Mouse (Mus musculus): ENCODE results near the gene Zcchc2. TPM values are rescaled to one million over a fixed set of nuclear protein-coding genes. Genes with fewer than 3 reads are reported as not detected.

Gene Zcchc2
- polyA plus RNA-seq, 1 experiment from 2014 or later: 1.2 TPM

DNA sequence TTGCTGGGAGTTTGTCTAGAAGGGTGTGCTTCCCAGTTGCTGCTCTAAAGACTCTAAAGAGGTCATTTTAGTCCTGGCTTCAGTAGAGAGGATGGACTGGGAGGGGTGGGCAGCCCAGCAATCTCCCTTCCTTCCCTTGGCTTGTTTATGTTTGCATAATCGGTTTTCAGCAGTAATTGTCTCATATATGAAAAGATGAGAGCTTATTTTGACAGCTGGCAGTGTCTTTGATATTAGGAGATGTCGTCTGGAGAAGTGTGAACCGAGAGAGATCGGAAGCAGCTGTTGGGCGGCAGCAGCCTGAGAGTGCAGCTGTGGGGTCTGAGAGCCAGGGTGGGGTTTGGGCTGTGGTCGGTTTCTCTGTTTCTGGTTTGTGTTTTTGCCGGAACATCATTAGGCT, 75.5 kb downstream of the Zcchc2 start:
- Histone ChIP-seq H3K27me3 (no peaks in the 10 kb centered on the region), H3K9ac (no peak overlapping the region), H3K27ac (no peak overlapping the region), H3K4me1 (replicated peaks) (no peaks in the 10 kb centered on the region), H3K36me3 (no peaks in the 10 kb centered on the region), H3K4me3 (replicated peaks) (no peak overlapping the region), H3K9me3 (replicated peaks) (no peaks in the 10 kb centered on the region), H3K4me2 (no peak overlapping the region)
- WGBS (ENCODE audit: insufficient replicate concordance): 29% methylated on average over 7 of the region's 7 CpGs
- ATAC-seq (ENCODE audit: low read depth): no peak
- DNase-seq: no peak

DNA sequence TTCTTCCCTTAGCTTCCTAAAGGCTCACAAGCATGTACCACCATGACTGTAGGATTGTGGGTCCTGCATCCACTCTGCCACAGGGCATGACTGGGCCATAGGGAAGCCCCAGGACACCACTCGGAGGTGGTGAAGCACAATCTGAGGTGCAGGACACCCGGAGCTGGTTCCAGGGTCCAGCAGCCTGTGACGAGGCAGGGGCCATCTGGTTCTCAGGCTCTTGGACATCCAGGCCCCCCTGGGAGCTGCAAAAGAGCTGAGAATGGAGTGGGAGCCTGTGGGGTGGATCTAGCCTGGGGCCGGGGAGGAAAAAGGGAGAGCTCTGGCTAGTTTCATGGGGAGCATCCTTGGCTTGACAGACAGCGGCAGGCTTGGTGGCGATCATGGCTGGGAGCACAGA, 77.1 kb downstream of the Zcchc2 start:
- H3K4me2 ChIP-seq: no peak overlapping the region
- H3K4me1 ChIP-seq (replicated peaks): no peaks in the 10 kb centered on the region
- H3K9me3 ChIP-seq (replicated peaks): no peaks in the 10 kb centered on the region
- DNase-seq (no peak), ATAC-seq (ENCODE audit: low read depth) (no peak)
- no peak overlapping the region for H3K27ac ChIP-seq
- H3K4me3 ChIP-seq (replicated peaks): no peak overlapping the region
- H3K36me3 ChIP-seq: no peaks in the 10 kb centered on the region
- H3K9ac ChIP-seq: no peak overlapping the region
- peaks cover 7% of the 10 kb centered on the region; the same call in 1 of the 2 replicates for H3K27me3 ChIP-seq
- WGBS (ENCODE audit: insufficient replicate concordance): 67% methylated on average over 6 of the region's 6 CpGs

DNA sequence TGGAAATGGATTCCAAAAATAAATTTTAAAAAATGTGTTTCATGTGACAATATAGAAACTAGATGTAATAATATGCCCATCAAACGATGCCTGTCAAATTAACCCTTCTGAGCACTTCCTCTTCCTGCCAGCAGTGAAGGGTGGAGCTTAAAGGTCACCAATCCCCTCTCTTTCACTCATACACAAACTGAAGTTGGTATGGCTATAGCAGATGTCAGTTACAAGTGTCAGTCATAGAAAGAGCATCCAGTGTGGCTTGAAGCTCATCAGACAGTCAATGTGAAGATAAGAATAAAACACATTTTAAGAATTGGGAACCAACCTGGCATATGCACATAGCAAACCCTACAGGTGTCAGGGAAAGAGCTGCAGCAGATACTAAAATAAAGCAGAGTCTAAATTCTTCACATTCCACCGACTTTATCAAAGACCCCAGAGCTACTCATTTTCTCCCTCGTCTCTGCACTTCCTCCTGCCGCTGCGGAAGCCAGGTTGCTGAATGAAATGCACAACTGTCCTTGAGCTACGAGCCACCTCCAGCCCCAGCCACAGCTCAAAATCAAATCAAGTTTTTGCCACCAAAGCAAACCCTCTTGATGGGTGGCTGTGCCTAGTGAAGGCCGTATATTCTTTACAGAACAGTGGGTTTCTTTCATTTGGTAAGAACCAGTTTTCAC, 79.8 kb downstream of the Zcchc2 start:
- Histone ChIP-seq H3K36me3 (no peaks in the 10 kb centered on the region), H3K27me3 (peaks cover 7% of the 10 kb centered on the region; the same call in 1 of the 2 replicates), H3K27ac (no peak overlapping the region), H3K4me1 (replicated peaks) (no peaks in the 10 kb centered on the region), H3K4me3 (replicated peaks) (no peak overlapping the region), H3K9ac (no peak overlapping the region), H3K9me3 (replicated peaks) (no peaks in the 10 kb centered on the region), H3K4me2 (no peak overlapping the region)
- DNase-seq (no peak), ATAC-seq (ENCODE audit: low read depth) (no peak)
- WGBS (ENCODE audit: insufficient replicate concordance): 40% methylated on average over 7 of the region's 7 CpGs

DNA sequence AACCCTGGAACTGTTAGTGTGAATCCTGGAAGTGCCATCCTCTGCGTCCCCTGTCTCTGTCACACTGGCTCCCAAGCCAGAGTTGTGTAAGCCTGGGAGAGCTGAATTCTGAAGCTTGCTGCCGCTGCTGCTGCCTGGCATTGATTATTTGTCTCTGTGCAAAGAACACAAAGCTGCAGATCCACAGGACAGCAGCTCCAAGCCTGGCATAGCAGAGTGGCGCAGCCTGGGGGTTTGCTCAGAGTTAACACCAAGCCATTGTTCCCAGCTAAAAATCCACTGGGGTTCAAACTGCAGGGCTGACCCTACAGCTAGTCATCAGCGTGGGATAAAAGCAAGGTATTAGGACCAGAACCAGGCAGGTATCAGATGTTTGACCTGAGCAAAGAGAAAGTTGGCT, 80.6 kb downstream of the Zcchc2 start:
- DNase-seq (no peak), ATAC-seq (ENCODE audit: low read depth) (no peak)
- peaks cover 7% of the 10 kb centered on the region; the same call in 1 of the 2 replicates for H3K27me3 ChIP-seq
- WGBS (ENCODE audit: insufficient replicate concordance): 46% methylated on average over 4 of the region's 4 CpGs
- H3K4me1 ChIP-seq (replicated peaks): no peaks in the 10 kb centered on the region
- H3K9ac ChIP-seq: no peak overlapping the region
- no peaks in the 10 kb centered on the region for H3K36me3 ChIP-seq
- H3K27ac ChIP-seq: no peak overlapping the region
- H3K9me3 ChIP-seq (replicated peaks): no peaks in the 10 kb centered on the region
- no peak overlapping the region for H3K4me3 ChIP-seq (replicated peaks)
- H3K4me2 ChIP-seq: no peak overlapping the region

DNA sequence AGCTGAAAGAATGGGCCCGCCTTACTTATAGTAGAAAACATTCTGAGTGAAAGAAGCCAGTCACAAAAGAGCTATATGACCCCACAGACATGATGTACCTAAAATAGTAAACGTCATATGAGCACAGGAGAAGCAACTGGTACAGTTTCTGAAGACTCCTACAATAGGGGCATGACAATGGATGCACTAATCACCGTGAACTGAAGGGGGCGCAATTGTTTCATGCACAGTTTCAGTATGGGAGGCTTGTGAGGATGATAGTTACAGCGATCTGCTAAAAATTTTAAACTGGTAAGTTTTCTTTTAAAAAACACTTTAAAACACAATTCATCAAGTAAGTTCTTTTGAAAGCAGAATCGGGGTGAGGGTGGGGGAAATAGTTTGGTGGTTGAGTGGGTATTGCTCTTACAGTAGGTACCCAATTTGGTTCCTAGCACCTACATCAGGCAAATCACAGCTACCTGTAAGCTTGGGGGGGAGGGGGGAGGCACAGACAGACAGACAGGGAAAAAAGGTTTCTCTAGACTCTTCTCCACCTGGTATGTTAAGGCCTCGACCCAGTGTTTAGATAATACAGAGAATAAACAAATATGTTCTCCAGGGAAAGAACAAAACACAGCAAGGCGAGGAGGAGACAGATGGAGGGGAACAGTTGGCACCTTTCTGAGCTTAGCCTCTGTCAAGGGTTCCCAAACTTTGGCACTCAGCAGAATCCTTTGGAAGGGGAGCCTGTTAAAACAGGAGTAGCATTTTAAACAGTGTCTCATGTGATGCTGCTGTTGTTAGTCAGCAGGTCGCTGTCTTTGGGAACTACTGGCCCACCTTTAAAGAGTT, 81.2 kb downstream of the Zcchc2 start:
- H3K9me3 ChIP-seq (replicated peaks): no peaks in the 10 kb centered on the region
- DNase-seq (peak; percentile 9), ATAC-seq (ENCODE audit: low read depth) (no peak)
- H3K27me3 ChIP-seq: peaks cover 7% of the 10 kb centered on the region; the same call in 1 of the 2 replicates
- H3K27ac ChIP-seq: no peak overlapping the region
- H3K4me2 ChIP-seq: no peak overlapping the region
- 15% methylated on average over 9 of the region's 9 CpGs for WGBS (ENCODE audit: insufficient replicate concordance)
- no peak overlapping the region for H3K4me3 ChIP-seq (replicated peaks)
- no peak overlapping the region for H3K9ac ChIP-seq
- no peaks in the 10 kb centered on the region for H3K4me1 ChIP-seq (replicated peaks)
- no peaks in the 10 kb centered on the region for H3K36me3 ChIP-seq

DNA sequence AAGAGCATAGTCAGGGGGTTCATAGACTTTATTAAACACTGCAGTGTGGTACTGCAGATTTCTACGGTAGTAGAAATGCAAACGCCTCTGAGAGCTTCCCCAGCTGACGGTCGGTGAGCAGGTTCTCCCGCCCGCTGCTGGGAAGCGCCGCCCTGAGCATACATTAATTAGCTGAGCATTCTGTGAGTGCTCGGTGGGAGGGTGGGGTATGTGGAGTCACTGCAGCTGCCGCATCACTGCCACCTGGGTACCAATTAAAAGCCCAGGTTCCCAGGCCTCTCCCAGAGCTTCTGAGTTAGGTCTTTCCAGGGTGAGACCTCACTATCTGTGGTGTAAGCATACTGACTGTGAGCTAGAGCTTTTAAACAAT, 81.8 kb downstream of the Zcchc2 start:
- DNase-seq (no peak), ATAC-seq (ENCODE audit: low read depth) (no peak)
- H3K27ac ChIP-seq: no peak overlapping the region
- peaks cover 7% of the 10 kb centered on the region; the same call in 1 of the 2 replicates for H3K27me3 ChIP-seq
- no peak overlapping the region for H3K4me3 ChIP-seq (replicated peaks)
- no peak overlapping the region for H3K4me2 ChIP-seq
- WGBS (ENCODE audit: insufficient replicate concordance): 19% methylated on average over 10 of the region's 10 CpGs
- H3K9ac ChIP-seq: no peak overlapping the region
- no peaks in the 10 kb centered on the region for H3K36me3 ChIP-seq
- H3K4me1 ChIP-seq (replicated peaks): no peaks in the 10 kb centered on the region
- H3K9me3 ChIP-seq (replicated peaks): no peaks in the 10 kb centered on the region

DNA sequence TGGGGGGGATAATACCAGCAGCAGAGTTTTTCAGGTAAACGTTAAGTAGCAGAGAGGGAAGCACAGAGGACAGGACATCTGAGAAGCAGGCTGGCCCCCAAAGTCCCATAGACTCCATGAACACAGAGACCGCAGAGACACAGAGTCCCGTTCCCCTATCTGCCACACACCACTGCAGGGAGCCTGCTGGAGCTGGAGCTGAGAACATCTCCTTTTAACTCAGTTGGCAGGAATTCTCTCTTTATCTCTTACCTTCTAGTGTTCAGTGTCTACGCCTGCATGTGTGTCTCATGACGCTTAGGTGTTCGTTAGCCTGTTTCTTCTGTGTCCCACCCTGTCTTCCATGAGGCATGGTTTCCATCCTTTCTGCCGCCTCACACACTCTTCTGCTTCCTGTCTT, 83.0 kb downstream of the Zcchc2 start:
- no peak for DNase-seq
- no peak overlapping the region for H3K4me2 ChIP-seq
- H3K9me3 ChIP-seq (replicated peaks): no peaks in the 10 kb centered on the region
- H3K36me3 ChIP-seq: no peaks in the 10 kb centered on the region
- H3K27me3 ChIP-seq: peaks cover 7% of the 10 kb centered on the region; the same call in 1 of the 2 replicates
- no peak for ATAC-seq (ENCODE audit: low read depth)
- H3K9ac ChIP-seq: no peak overlapping the region
- H3K4me1 ChIP-seq (replicated peaks): no peaks in the 10 kb centered on the region
- no peak overlapping the region for H3K27ac ChIP-seq
- 62% methylated on average over 7 of the region's 7 CpGs for WGBS (ENCODE audit: insufficient replicate concordance)
- no peak overlapping the region for H3K4me3 ChIP-seq (replicated peaks)

DNA sequence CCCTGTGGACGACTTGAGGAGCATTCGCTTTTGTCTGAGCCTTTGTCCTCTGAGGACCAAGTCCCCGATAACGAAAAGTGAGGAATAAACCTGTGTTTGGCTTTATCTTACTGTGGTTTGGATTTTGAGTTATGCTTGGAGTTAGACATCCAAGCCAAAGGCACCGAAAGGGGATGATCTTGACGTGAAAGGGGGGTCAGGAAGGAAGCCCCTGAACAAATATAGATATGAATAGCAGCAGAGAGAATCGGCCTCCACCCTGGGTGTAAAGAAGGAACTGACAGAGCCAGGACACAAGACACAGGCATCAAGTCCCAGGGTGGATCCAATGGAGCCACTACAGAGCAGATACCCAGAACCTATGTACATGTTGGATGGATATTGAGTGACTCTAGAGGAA, 83.9 kb downstream of the Zcchc2 start:
- Histone ChIP-seq H3K9ac (no peak overlapping the region), H3K27me3 (peaks cover 7% of the 10 kb centered on the region; the same call in 1 of the 2 replicates), H3K4me1 (replicated peaks) (no peaks in the 10 kb centered on the region), H3K9me3 (replicated peaks) (no peaks in the 10 kb centered on the region), H3K4me3 (replicated peaks) (no peak overlapping the region), H3K36me3 (no peaks in the 10 kb centered on the region), H3K27ac (no peak overlapping the region), H3K4me2 (no peak overlapping the region)
- 37% methylated on average over 7 of the region's 7 CpGs for whole genome bisulfite sequencing (ENCODE audit: insufficient replicate concordance)
- no peak for ATAC-seq (ENCODE audit: low read depth)
- no peak for DNase-seq

DNA sequence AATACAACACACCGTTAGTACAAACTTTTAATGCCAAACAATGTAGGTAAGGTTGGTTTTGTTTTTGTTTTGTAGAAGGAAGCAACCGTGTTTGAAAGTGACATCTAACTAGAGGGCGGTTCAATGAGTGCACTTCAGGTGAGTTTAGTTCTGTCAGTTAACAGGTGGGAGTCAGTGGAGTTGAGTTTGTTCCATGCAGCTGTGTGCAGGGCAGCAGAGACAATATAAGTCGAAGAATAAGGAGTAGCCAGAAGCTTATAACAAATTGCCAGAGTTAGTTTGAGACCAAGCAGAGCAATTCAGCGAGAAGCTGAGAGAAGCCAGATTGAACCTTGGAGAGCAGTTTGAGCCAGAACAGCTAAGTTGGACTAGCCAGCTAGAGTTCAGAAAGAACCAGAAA, 84.5 kb downstream of the Zcchc2 start:
- H3K36me3 ChIP-seq: no peaks in the 10 kb centered on the region
- no peak for DNase-seq
- H3K4me2 ChIP-seq: no peak overlapping the region
- H3K9ac ChIP-seq: no peak overlapping the region
- H3K27ac ChIP-seq: no peak overlapping the region
- ATAC-seq (ENCODE audit: low read depth): no peak
- no peaks in the 10 kb centered on the region for H3K4me1 ChIP-seq (replicated peaks)
- H3K4me3 ChIP-seq (replicated peaks): no peak overlapping the region
- WGBS (ENCODE audit: insufficient replicate concordance): 65% methylated on average over 5 of the region's 5 CpGs
- H3K9me3 ChIP-seq (replicated peaks): no peaks in the 10 kb centered on the region
- peaks cover 7% of the 10 kb centered on the region; the same call in 1 of the 2 replicates for H3K27me3 ChIP-seq

DNA sequence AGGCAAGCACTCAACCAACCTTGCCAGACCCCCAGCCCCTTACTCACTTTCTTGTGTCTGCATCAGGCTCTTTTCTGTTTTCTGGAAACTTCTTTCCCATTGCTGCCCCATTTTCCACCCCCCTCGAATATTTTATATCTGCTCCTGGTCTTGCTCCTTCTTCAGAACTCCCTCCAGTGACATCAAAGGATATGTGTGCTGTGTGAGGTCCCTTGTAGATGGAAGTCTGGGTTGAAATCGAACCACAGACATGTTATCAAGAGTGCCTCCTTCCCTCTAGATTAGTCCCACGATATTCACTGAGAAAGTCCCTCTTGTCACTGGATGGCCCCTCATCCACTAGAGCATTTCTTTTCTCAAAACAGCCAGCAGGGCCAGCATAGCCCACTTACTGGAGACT, 86.4 kb downstream of the Zcchc2 start:
- no peaks in the 10 kb centered on the region for H3K9me3 ChIP-seq (replicated peaks)
- no peak overlapping the region for H3K4me2 ChIP-seq
- H3K27me3 ChIP-seq: peaks cover 6% of the 10 kb centered on the region; the same call in 1 of the 2 replicates
- H3K27ac ChIP-seq: no peak overlapping the region
- H3K36me3 ChIP-seq: no peaks in the 10 kb centered on the region
- no peak overlapping the region for H3K4me3 ChIP-seq (replicated peaks)
- 56% methylated on average over 3 of the region's 3 CpGs for WGBS (ENCODE audit: insufficient replicate concordance)
- DNase-seq (no peak), ATAC-seq (ENCODE audit: low read depth) (no peak)
- H3K9ac ChIP-seq: no peak overlapping the region
- H3K4me1 ChIP-seq (replicated peaks): no peaks in the 10 kb centered on the region

DNA sequence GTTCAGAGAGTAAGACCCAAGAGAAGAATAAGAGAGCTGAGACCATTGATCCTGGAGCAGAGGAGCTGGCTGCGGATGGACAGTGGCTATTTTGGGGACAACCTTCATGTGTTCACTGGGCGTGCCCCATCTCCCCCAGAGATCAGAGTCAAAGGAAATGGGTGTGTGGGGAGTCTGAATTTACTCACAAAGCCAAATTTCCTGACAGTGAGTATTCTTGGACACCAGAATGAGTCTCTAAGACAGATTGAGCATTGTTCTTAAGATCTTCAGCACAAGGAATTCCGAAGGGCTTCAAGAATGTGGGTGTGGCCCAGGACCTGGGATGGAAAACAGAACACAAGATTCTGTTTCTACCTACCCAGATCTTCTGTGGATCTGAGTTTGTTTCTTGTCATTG, 87.0 kb downstream of the Zcchc2 start:
- no peak overlapping the region for H3K4me2 ChIP-seq
- DNase-seq: no peak
- H3K9ac ChIP-seq: no peak overlapping the region
- H3K27ac ChIP-seq: no peak overlapping the region
- no peaks in the 10 kb centered on the region for H3K4me1 ChIP-seq (replicated peaks)
- no peak overlapping the region for H3K4me3 ChIP-seq (replicated peaks)
- no peak for ATAC-seq (ENCODE audit: low read depth)
- peaks cover under 1% of the 10 kb centered on the region; the same call in 1 of the 2 replicates for H3K27me3 ChIP-seq
- H3K9me3 ChIP-seq (replicated peaks): no peaks in the 10 kb centered on the region
- no peaks in the 10 kb centered on the region for H3K36me3 ChIP-seq
- 67% methylated on average over 3 of the region's 3 CpGs for WGBS (ENCODE audit: insufficient replicate concordance)
